Mouse (Mus musculus) stomach, embryonic 14.5 days (tissue): Measurements from ENCODE around the gene Cbx5. TPM values are rescaled to one million over a fixed set of nuclear protein-coding genes. Genes with fewer than 3 reads are reported as not detected.

Experiments
- ATAC-seq: fragments of 200-750 bp; cut with Nextera tagmentation; 2 replicates; pipeline ENCODE4 v1.8.0; 2017; ENCODE audit warnings: low read depth, moderate TSS enrichment; ENCODE audit not compliant: insufficient number of reproducible peaks, insufficient read depth, low FRiP score
- H3K27ac ChIP-seq: fragments of 300-500 bp; sonication (generic); 2 replicates; pipeline ENCODE4 v1.5.1; 2014; ENCODE audit warnings: mild to moderate bottlenecking, low read length, moderate library complexity, mixed read lengths
- H3K27me3 ChIP-seq: fragments of 300-500 bp; sonication (generic); 2 replicates; pipeline ENCODE4 v1.6.1; 2014; ENCODE audit warnings: low read length, control low read depth, mixed read lengths; ENCODE audit not compliant: control insufficient read depth, insufficient read depth
- H3K36me3 ChIP-seq: fragments of 300-500 bp; sonication (generic); 2 replicates; pipeline ENCODE4 v1.6.1; 2014; ENCODE audit warnings: mild to moderate bottlenecking, control low read depth, low read length, moderate library complexity, mixed read lengths; ENCODE audit not compliant: control insufficient read depth, insufficient read depth
- H3K4me1 ChIP-seq: fragments of 300-500 bp; sonication (generic); 2 replicates; pipeline ENCODE4 v1.6.1; 2014; ENCODE audit warnings: low read length, control low read depth, mixed read lengths; ENCODE audit not compliant: control insufficient read depth, insufficient read depth
- H3K4me2 ChIP-seq: fragments of 300-500 bp; sonication (generic); replicated peaks from 2 replicates; pipeline ENCODE4 v1.6.1; 2014; ENCODE audit warnings: low read depth, low read length, control low read depth
- H3K4me3 ChIP-seq: fragments of 300-500 bp; sonication (generic); 2 replicates; pipeline ENCODE4 v1.5.1; 2014; ENCODE audit warnings: low read depth, low read length, control low read depth
- H3K9ac ChIP-seq: fragments of 300-500 bp; sonication (generic); replicated peaks from 2 replicates; pipeline ENCODE4 v1.6.1; 2014; ENCODE audit warnings: low read depth, mild to moderate bottlenecking, control low read depth, low read length, moderate library complexity, mixed read lengths
- H3K9me3 ChIP-seq: fragments of 300-500 bp; sonication (generic); 2 replicates; pipeline ENCODE4 v1.6.1; 2016; ENCODE audit warnings: low read depth, low read length, control low read depth; ENCODE audit not compliant: control insufficient read depth
- WGBS: fragments of 180-500 bp; shearing (Covaris S2); extraction: QIAGEN DNeasy Blood & Tissue Kit; methylation state at CpG from one replicate; pipeline ENCODE4 v1.1.7; 2014; 5-methylcytosine and 5-hydroxymethylcytosine counted together
- polyA plus RNA-seq: library from polyadenylated mRNA; unstranded; fragments of >200 nt; fragmentation: Nextera tagmentation; extraction: Ambion mirVana; gene quantifications from 2 replicates; pipeline ENCODE4 v1.2.1, GENCODE M21; 2014

Gene Cbx5
- polyA plus RNA-seq, 1 experiment from 2014 or later, result 154 TPM

DNA sequence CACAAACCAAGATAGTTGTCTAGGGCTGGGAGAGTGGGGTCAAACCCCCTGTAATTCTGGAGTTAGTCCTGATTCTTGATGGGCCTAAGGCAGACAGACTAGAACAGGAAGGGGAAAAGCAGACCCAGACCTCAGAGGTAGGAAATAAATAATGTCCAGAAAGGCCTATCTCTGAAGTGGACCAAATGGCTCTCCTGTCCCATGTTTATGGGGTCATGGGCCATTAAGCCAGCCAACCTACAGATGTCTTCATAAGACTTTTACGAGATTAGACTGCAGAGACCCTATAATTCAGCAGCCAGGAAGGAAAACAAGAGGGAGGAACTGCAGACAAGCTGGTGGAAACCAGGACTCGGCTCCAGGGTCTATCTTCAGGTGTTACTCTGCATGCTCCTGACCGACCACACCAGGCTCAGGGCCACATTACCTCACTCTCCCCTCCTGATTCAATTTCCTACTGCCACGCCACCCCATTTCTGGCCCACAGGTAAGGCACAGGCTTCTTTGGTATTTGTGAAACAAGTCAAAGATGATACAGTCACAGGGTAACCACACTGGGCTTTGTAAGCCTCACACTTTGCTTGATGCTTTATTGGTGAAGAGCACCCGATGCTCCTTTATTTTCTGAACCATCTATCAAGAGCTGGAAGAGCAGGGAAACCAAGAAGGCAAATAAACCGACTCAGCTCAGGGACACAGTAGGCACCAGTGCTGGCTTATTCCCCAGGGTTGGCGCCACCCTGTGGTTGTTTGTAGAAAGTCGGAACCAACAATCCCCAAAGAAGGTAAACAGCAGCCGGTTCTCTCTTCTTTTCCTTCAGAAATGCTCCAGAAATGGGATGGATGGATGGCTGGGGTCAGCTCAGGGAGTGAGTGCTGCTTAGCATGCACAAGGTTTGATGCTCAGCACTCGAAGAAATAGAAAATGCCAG is 48.8 kb downstream of the Cbx5 start:
- 59% methylated on average over 10 of the region's 10 CpGs for WGBS
- no peak for ATAC-seq
- Histone ChIP-seq H3K27me3 (no peaks in the 10 kb centered on the region), H3K27ac (no peak overlapping the region), H3K4me3 (no peak overlapping the region), H3K4me2 (no peak overlapping the region), H3K9ac (no peak overlapping the region), H3K9me3 (no peaks in the 10 kb centered on the region), H3K4me1 (no peaks in the 10 kb centered on the region), H3K36me3 (peaks cover 44% of the 10 kb centered on the region)

- WGBS, result 85% methylated on average over 7 of the region's 7 CpGs
- H3K4me1 ChIP-seq, result no peaks in the 10 kb centered on the region
- no peak overlapping the region for H3K4me2 ChIP-seq
- peaks cover 37% of the 10 kb centered on the region for H3K36me3 ChIP-seq
- no peak overlapping the region for H3K27ac ChIP-seq
- H3K9me3 ChIP-seq, result no peaks in the 10 kb centered on the region
- ATAC-seq, result no peak; the same call in 1 of the 2 replicates
- no peaks in the 10 kb centered on the region for H3K27me3 ChIP-seq
- no peak overlapping the region for H3K4me3 ChIP-seq
- no peak overlapping the region for H3K9ac ChIP-seq
Measured at GRCm38 (mm10) chr15:103190083-103190482, 49.5 kb downstream of the Cbx5 start.

DNA sequence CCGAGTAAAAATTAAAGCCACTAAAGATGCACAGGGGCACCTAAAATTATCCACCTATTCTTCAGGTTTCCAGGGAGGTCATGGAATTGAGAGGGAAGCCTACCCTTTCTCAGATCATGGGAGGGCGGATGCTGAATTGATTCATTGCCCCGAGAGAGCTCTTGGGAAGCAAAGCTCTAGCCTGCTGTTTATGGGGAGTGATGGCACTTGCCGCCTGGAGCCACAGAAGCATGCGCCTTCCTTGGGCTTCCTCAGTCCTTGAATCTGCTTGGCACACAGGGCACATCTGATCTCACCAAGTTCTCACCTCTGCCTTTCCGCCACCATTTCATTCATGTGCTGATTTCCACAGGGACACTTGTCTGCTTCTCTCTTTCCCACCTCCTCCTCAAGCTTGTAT is 51.8 kb downstream of the Cbx5 start:
- 72% methylated on average over 6 of the region's 6 CpGs for WGBS
- ATAC-seq, result no peak
- H3K27ac ChIP-seq, result no peak overlapping the region
- H3K9ac ChIP-seq, result no peak overlapping the region
- H3K36me3 ChIP-seq, result peaks cover 19% of the 10 kb centered on the region
- H3K9me3 ChIP-seq, result no peaks in the 10 kb centered on the region
- no peak overlapping the region for H3K4me3 ChIP-seq
- H3K4me2 ChIP-seq, result no peak overlapping the region
- H3K4me1 ChIP-seq, result peaks cover 11% of the 10 kb centered on the region; the same call in 1 of the 2 replicates
- H3K27me3 ChIP-seq, result no peaks in the 10 kb centered on the region

DNA sequence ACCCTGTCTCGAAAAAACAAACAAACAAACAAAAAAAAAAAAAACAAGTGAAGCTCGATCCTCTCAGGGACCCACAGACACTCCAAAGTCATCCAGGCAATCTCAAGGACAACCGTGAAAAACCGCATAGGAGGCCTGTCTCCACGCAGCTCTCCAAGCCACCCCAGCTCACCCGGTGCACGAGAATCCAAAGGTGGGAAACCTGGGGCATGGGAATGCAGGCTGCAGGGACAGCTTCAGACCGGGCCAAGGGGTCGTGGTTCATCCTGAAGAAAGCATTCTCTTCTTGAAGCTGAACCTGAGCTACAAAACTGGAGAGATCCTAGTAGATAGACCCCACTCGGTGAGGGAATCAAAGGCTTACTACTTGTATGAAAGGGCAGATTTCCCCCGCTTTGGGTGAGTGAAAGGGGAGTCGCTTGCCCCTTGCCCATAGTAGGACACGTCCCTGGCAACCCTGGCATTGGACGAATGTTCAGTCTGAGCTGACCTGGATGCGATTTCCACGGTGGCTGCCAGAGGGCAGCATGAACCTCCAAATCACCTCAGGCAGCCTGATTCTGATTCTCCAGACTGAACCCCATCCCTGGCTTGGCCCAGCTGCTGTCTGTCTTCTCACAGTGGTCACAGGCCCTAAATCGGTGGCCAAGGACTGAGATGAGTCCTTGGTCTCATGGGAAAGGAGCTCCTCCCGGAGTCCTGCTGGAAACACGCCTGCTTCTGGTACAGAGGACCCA is 54.0 kb downstream of the Cbx5 start:
- peaks cover 6% of the 10 kb centered on the region for H3K36me3 ChIP-seq
- H3K4me1 ChIP-seq, result peaks cover 12% of the 10 kb centered on the region; the same call in 1 of the 2 replicates
- no peaks in the 10 kb centered on the region for H3K9me3 ChIP-seq
- no peak overlapping the region for H3K9ac ChIP-seq
- H3K27me3 ChIP-seq, result no peaks in the 10 kb centered on the region
- H3K4me2 ChIP-seq, result no peak overlapping the region
- WGBS, result 45% methylated on average over 19 of the region's 19 CpGs
- no peak overlapping the region for H3K27ac ChIP-seq
- ATAC-seq, result no peak
- no peak overlapping the region for H3K4me3 ChIP-seq

- H3K27ac ChIP-seq, result no peak overlapping the region
- H3K9ac ChIP-seq, result no peak overlapping the region
- H3K27me3 ChIP-seq, result no peaks in the 10 kb centered on the region
- 11% methylated on average over 25 of the region's 25 CpGs for WGBS
- ATAC-seq, result no peak
- H3K4me2 ChIP-seq, result peak overlapping the region; percentile 70
- H3K36me3 ChIP-seq, result no peaks in the 10 kb centered on the region
- H3K4me1 ChIP-seq, result peaks cover 12% of the 10 kb centered on the region; the same call in 1 of the 2 replicates
- peak overlapping the region; percentile 28 for H3K4me3 ChIP-seq
- no peaks in the 10 kb centered on the region for H3K9me3 ChIP-seq
Measured at GRCm38 (mm10) chr15:103183651-103184610, 55.7 kb downstream of the Cbx5 start.

- Histone ChIP-seq H3K4me1 (peaks cover 14% of the 10 kb centered on the region; the same call in 1 of the 2 replicates), H3K27me3 (no peaks in the 10 kb centered on the region), H3K27ac (no peak overlapping the region), H3K9me3 (no peaks in the 10 kb centered on the region), H3K9ac (no peak overlapping the region), H3K4me2 (peak overlapping the region; percentile 70), H3K4me3 (peak overlapping the region; percentile 28), H3K36me3 (no peaks in the 10 kb centered on the region)
- peak; percentile 16; the same call in 1 of the 2 replicates for ATAC-seq
- WGBS, result 1% methylated on average over 21 of the region's 21 CpGs
Measured at GRCm38 (mm10) chr15:103183135-103183534, 56.5 kb downstream of the Cbx5 start.

GRCm38 (mm10) chr15:103182166-103182790 is 57.3 kb downstream of the Cbx5 start:
- peak overlapping the region; percentile 28 for H3K4me3 ChIP-seq
- peaks cover 21% of the 10 kb centered on the region; the same call in 1 of the 2 replicates for H3K4me1 ChIP-seq
- no peak overlapping the region for H3K9ac ChIP-seq
- no peaks in the 10 kb centered on the region for H3K36me3 ChIP-seq
- peak overlapping the region; percentile 70 for H3K4me2 ChIP-seq
- ATAC-seq, result peak; percentile 43; the same call in 1 of the 2 replicates
- under 1% methylated on average over 42 of the region's 48 CpGs for WGBS
- H3K27me3 ChIP-seq, result no peaks in the 10 kb centered on the region
- no peaks in the 10 kb centered on the region for H3K9me3 ChIP-seq
- no peak overlapping the region for H3K27ac ChIP-seq
